Mouse (Mus musculus): Measurements from ENCODE around the gene a. TPM values are rescaled to one million over a fixed set of nuclear protein-coding genes. Genes with fewer than 3 reads are reported as not detected.

Gene a
- total RNA-seq, 4 experiments from 2014 or later, result not detected

GRCm38 (mm10) chr2:155099994-155100795 is 309.0 kb downstream of the a start:
- no peak for DNase-seq

Other genes starting within 250 kb of the a start
- gene 1700003F12Rik, start 244.3 kb upstream of the a start, total RNA-seq (2022), result under 1 TPM in 2 of 4 experiments, not detected in 2; 0.46 to 0.71 TPM
- gene Actl10, start 239.6 kb upstream of the a start, total RNA-seq (2022), result under 1 TPM in 2 of 4 experiments, not detected in 2; 0.17 to 0.31 TPM
- 1 to 10 TPM in 3 of 4 experiments, under 1 TPM in 1; 0.41 to 3.1 (median 2.6) TPM for gene Necab3, start 232.5 kb upstream of the a start, total RNA-seq (2022)
- gene E2f1, start 221.5 kb upstream of the a start, total RNA-seq (2022), result 10 to 100 TPM in 3 of 4 experiments, 1 to 10 TPM in 1; 9.9 to 12.9 (median 12.0) TPM
- gene Pxmp4, start 187.7 kb upstream of the a start, total RNA-seq (2022), result 10 to 100 TPM; 28.8 to 36.5 (median 32.1) TPM
- 1 to 10 TPM; 2.9 to 4.4 (median 4.0) TPM for gene Zfp341, start 178.1 kb upstream of the a start, total RNA-seq (2022)
- 1 to 10 TPM in 1 of 4 experiments, not detected in 3; 1.4 TPM for gene 4930519P11Rik, start 178.0 kb upstream of the a start, total RNA-seq (2022)
- 100 to 1,000 TPM; 224 to 310 (median 256) TPM for gene Chmp4b, start 139.7 kb upstream of the a start, total RNA-seq (2022)
- gene Gm14214, start 21.4 kb upstream of the a start, total RNA-seq (2022), result not detected
- gene Raly, start 306 bp upstream of the a start, total RNA-seq (2022), result 100 to 1,000 TPM; 186 to 218 (median 200) TPM
- 100 to 1,000 TPM in 2 of 4 experiments, 10 to 100 TPM in 2; 89.8 to 123 (median 98.0) TPM for gene Eif2s2, start 101.5 kb downstream of the a start, total RNA-seq (2022)
- gene Gm14226, start 226.9 kb downstream of the a start, total RNA-seq (2022), result 1 to 10 TPM; 3.1 to 9.6 (median 4.6) TPM

All from adrenal gland, adult 8-10 months (tissue).